Mouse (Mus musculus) mouse embryonic stem cell (cell line): Measurements from ENCODE around the gene Hist1h2ba.

Experiments
- in situ Hi-C, 2 experiments: fragments of 300-500 bp; cut with MboI; formaldehyde crosslinking; loops; 1 replicate in 1 of 2; 3 replicates in 1 of 2; pipeline ENCODE4 v1.14.3; 2019 to 2020; ENCODE audit warnings: low sequenced_read_pairs in 2 of 2, low pct_unique_long_range_greater_than_20kb in 1 of 2, mixed read lengths in 1 of 2; ENCODE audit not compliant: unreplicated experiment in 1 of 2

The Hist1h2ba gene

DNA sequence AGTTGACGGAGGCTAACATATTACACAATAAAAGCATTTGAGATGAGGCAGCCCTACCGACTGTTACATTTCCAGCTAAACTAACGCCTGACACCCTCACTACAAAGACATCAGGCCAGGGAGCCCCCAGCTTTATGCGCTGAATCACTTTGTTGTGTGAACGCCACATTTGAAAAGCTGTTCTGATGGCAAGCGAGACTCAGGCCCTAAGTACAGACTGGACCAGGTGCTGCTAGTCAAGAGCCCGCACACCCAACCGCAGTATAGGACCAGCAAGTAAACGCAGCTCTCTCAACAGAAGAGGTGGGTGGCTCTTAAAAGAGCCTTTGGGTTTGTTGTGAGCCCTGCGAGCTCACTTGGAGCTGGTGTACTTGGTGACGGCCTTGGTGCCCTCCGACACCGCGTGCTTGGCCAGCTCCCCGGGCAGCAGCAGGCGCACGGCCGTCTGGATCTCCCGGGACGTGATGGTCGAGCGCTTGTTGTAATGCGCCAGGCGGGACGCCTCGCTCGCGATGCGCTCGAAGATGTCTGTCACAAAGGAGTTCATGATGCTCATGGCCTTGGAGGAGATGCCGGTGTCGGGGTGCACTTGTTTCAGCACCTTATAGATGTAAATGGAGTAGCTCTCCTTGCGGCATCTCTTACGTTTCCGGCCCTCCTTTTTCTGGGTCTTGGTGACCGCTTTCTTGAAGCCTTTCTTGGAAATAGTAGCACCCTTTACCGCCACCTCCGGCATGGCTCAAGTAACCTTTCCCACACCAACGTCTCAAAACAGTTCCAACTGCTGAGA is at the start of gene Hist1h2ba:
Gene Hist1h2ba (minus strand): TSS at position 736 of the 790 bp plus-strand sequence.
- in situ Hi-C loops, result no loop called here

DNA sequence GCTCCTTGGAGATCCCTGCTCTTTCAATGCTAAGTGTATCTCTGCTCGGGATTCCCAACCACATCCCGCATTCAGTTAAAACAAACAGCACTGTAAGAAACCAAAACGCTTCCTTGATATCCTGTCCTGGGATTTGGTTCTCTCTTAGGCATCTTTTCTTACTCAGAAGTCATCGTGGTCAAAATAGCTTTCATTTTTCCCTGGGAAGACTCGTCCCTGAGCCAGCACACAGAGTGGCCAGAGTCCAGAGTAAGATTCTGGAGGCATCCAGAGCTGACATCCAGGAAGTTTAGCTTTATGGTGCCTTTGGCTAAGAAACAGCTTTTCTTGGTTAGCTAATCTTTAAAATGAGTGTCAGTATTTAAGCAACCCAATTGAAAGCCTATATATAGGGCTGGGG is 38.3 kb upstream of the Hist1h2ba start:
- in situ Hi-C loops, result no loop called here

DNA sequence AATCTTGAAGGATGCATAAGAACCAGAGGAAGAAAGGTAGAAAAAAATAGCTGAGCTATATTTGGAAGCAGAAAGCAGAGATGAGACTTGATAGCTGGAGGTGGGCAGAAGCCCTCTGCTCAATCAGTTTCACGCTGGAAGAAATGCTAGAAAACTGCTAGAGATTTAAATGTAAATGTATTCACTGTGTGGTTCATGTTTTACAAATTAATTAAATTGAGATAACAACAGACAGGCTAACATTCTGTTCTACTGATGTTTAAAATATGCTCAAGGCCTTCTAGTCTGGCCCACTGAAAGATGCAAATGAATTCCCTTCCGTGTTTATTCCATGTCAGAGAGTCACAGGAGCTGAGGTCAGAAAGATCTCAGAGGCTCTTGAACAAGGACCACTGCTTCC is 37.9 kb upstream of the Hist1h2ba start:
- in situ Hi-C loops, result no loop called here

DNA sequence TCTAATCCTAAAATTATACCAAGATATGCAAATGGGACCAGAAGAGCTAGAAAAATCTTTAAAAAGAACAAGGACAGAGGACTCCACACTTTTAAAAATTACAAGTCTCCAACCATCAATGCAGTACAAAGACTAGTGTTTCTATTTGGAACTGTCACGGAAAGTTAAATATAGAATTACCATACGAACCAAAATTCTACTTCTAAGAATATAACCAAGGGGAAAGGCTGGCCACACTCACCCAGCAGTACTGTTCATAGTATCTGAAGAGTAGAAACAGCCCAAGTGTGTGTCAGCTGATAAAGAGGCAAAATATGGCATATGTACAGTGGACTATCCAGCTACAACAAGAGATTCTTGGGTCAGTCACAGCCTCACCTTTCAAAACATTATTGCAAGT is 31.0 kb upstream of the Hist1h2ba start:
- in situ Hi-C loops, result no loop called here

DNA sequence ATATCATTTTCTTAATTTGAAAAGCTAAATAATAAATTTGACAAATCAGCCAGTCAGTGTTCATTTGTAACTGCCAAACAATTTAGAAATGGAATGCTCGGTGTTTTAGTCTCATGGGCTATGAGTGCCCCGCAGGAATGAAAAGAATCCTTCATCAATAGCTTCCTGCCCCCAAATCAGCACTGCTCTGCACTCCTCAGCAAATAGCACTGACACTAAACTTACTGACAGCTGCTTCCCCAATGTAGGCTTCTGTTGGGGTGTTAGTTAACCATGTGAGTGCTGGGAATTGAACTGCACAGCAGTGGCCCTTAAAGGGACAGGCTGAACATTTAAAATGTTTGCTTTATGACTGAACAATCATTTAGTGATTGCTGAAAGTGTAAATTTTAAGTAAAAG is 25.8 kb upstream of the Hist1h2ba start:
- in situ Hi-C loops, result no loop called here

DNA sequence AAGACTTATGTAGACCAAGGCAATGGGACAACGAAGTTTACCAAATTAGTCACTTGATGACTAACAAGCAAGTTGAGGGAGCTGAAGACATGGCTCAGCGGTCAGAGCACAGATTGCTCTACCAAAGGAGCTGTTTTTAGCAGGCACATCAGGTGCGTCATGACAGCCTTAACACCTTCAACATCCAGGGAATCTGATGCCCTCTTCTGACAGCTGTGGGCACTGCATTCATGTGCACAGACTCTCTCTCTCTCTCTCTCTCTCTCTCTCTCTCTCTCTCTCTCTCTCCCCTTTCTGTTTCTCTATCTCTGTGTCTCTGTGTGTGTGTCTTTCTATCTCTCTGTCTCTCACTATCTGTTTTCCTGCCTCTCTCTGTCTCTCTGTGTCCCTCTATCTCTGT is 17.0 kb upstream of the Hist1h2ba start:
- in situ Hi-C loops, result no loop called here

DNA sequence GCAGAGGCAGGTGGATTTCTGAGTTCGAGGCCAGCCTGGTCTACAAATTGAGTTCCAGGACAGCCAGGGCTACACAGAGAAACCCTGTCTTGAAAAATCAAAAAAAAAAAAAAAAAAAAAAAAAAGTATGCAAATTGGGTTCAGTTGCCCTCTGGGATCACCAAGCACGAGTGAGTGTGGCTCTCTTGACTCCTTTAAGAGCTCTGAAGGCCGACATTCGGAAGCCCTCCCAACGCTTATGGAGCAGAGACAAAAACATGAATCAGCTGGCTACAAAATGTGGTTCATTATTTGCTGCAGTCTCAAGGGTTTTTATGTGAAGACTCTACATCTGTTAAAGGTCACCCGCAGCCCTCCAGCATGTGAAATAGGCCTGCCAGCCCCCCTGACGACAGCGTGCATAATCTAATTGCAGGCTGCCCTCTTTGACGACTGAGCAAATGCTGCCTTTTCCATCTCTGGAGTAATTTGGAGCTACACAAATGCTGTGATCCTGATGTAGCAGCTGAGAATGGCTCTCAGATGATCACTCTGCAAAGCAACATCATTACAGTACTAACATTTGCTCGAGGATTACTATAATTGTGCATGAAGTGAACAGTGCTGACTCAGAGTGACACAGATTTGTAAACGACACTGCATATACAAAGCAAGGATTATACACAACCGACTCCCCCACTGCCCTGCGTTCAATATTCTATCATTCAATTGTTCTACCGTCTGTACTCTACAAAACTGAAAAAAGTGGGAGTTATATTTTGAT is 15.7 kb upstream of the Hist1h2ba start:
- in situ Hi-C loops, result no loop called here

DNA sequence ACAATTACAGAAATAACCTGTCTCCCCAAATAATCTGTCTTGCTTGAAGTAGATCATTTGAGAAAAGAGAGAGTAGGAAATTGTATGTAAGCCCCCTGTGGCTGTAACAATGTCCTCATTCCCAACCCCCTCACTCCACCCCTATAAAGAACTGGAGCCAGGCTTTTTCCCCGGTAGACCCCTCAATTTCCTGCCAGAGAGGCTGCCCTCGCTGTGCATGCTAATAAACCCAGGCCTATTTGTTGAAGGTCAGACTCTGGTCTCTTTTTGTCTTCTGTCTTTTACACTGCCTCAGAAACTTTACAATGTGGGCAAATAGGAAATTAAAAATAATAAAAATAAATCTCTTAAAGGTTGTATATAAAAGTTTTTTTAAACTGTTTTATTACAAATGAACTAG is 12.3 kb upstream of the Hist1h2ba start:
- in situ Hi-C loops, result no loop called here

DNA sequence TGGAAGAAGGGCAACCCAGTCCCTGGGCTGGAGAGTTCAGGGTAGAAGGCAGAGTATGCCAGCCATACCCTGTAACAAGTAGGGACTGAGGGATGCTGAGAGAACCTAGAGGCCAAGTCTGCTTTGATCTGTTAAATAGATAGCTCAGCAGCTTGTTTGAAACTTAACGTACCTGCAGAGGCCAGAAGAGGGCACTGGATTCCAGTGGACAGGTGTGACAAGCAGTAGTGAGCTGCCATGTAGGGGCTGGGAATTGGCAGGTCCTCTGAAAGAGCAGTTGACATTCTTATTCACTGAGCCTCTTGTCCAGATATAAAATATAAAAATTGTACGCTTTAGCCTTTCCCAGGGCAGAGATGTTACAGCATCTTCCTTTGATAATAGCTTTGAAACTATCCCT is 8.9 kb upstream of the Hist1h2ba start:
- in situ Hi-C loops, result no loop called here

DNA sequence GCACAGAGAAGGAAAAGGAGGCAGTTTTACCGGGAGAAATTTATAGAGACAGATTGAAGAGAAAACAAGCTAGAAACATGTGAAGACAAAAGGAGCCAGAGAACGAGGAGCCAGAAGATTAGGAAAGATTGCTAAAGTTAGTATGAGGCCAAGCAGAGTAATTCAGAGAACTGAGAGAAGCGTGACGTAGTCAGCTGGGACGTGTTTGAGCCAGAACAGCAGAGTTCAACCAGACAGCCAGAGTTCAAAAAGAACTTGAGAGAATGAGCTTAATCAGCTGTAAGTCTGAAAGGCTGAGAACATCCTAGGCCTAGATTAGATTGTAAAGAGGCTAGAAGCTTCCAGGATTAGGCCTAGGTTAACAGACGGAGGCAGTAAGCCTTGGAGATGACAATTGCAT is 6.3 kb upstream of the Hist1h2ba start:
- in situ Hi-C loops, result no loop called here

DNA sequence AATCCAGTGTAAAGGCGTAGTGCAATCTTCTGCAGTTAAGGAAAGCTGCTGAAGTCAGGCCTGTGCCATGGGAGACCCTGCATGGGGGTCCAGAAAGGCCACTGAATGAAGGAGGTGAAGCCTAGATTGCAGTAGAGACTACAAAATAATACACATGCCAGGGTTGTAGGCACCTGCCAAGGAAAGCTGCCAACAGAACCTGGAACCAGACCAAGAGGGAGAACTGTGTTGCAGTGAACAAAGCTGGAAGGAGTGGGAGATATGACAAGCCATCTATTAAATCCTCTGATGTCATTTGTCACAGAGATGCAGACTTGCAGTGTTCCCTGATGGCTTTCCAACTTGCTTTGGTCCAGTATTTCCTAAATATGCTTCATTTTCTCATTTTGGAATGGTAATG is 4.7 kb upstream of the Hist1h2ba start:
- in situ Hi-C loops, result no loop called here

DNA sequence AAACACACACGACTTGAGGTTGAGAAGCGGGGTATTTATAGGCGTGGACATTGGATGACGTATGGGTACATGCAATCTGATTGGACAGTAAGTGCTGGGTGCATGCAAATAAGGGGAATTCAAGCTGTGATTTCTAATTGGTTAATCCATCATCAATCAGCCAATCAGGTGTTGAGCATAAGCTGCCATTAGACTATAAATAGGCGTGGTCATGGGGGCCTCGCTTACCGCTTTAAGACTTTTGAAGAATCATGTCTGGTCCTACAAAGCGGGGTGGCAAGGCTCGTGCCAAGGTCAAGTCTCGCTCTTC is 210 bp upstream of the Hist1h2ba start, which contains the start of gene Hist1h2aa:
Gene Hist1h2aa (plus strand): TSS at position 252 of the 310 bp plus-strand sequence.
- in situ Hi-C loops, result no loop called here

DNA sequence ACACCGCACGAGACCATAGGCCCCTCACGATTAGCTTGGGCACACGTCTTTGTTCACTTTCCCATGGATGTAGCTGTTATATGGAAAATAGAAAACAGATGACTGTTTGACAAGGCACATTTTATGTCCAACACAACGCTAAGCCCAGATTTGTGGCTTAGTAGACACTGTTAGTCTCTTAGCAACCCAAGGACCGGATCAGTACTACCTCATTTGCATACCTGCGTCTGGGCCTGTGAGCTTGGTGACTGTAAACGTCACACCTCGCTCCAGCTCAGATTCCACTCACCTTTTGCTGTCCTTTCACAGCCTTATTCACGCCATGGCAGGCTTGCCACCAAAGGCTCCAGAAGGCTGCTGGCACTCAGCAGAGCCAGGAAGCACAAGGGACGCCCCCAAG is 3.1 kb downstream of the Hist1h2ba start:
- in situ Hi-C loops, result no loop called here

DNA sequence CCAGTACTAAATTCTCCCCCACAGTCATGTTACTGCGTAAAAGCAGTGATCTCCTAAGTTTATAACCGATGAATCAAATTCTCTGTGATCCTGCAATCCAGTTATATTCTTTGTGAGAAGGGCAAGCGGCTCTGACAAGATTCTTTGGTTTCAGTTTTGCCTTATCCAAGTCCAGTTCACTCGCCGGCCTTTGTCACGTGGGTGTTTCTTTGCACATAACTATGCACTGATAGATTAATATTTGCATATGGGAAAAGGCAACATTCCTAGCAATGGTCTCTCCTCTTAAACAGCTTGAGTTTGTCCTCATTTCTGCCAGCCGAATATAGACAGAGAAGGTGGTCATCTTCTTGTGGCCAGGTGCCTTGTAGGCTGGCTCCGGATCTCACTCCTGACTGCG is 3.5 kb downstream of the Hist1h2ba start:
- in situ Hi-C loops, result no loop called here

DNA sequence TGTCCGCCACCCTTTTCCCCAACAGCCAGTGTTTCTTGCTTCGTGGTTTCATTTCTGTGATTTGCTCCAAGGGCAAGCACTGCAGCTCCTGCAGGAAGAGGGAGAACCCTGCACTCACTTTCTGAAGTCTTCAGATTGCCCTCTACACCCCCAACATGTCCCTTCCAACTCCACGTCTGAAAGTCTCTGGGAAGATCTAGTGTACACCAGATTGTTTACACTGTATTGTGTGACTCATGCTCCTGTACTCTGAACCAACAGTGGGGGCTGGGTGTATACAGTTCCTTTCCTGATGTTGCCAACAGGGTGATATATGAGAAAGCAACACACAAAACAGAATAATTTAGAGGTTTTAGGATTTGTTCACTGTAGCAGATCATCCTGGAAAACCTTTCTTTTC is 5.3 kb downstream of the Hist1h2ba start:
- in situ Hi-C loops, result no loop called here

DNA sequence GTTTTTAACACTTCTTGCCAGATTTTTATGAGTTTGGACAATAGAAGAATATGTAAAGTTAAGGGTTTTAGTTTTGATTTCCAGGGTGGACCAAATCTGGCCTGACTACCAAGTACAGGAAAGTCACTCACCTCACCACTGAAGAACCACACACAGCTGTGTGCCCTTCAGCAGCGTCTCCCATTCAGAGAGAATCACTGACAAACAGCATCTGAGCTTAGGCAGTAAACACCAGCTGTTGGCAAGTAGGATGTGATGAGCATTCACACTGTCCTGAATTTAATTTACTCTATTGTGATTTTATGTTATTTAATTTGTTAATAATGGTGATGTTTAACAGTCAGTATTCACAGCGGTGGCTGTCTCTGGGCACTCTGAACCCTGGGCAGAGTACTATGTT is 8.2 kb downstream of the Hist1h2ba start:
- in situ Hi-C loops, result no loop called here

DNA sequence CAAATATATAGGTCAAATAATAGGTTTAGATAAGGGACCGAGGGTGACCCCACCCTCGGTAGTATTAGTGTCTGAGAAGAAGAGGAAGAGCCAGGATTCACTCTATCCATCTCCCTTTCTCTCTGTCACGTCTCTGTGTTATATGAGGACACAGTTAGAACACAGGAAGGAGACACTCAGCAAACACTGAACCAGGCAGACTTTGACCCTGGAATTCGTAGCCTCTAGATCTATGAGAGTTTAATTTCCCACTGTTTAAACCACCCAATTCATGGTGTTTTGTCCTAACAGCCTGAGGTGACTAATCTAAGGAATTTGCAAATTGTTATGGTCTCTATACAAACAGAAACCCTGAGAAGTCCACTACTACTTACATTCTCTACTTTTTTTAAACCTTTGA is 16.3 kb downstream of the Hist1h2ba start:
- in situ Hi-C loops, result no loop called here

DNA sequence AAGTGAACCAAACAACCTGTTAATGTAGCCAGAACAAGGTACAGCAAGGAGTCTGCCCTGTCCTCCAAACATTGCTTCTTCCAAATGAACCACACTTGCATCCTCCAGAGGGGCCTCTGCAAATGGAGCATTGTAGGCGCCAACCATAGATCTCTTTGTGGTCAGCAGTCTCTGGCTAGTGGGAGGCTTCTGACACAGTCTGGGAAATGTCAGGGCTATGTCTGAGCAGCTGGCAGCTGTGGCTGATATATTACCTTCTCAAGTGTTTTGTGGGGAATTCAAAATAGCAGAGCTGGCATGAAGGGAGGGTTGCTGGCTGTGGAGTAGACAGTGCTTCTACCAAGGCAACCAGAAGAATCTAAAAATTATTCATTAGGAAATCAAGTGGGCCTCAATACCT is 17.8 kb downstream of the Hist1h2ba start:
- in situ Hi-C loops, result no loop called here

DNA sequence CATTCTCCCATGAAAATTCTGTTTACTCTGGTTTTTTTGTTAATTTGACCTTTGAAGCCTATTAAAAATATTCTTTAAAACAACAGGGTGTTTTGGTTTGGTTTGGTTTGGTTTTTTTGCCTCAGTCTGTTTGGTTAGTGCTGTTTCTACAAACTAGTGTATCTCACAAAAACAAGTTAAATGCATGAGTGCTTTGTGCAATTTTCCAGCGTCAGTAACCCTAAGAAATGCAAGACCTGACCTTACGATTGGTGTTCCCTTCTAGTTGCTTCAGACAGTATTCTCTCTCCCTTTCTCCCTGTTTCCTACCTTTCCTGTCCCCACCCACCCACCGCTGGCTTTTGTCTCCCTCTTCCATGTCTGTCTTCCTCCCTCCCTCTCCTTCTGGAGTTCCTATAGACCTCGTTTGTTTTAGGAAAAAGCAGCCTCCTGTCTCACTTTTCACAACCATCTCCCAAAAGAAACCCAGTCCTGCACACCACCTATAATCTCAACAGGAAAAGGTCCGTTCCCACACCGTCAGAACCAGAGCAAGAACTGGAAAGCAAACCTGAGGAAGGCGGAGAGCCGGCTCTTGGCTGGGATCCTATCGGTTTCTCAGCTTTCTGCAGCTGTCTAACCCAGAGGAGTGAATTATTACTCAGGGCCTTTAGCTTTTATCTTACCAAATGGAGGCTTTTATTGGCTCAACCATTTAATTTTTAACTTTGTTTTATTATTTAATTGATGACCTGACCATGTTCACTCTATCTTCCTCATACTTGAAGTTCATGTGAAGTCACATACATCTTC is 19.4 kb downstream of the Hist1h2ba start, which contains the start of gene Slc17a4:
Gene Slc17a4 (minus strand): TSS at position 634 of the 792 bp plus-strand sequence.
- in situ Hi-C loops, result no loop called here
